Comparison of ENCODE assay signal across 7 mouse cellular contexts in genomic region chr11:119252854-119253541, GRCm38 (mm10). TPM values are rescaled to one million over a fixed set of nuclear protein-coding genes. Genes with fewer than 3 reads are reported as not detected.
DNase-seq lines count a peak whose midpoint lies in the region; ATAC-seq and TF ChIP-seq lines count a peak whose summit lies in the region.

No protein-coding gene starts in this region.

- no peak for TF ChIP-seq EP300 in stomach, postnatal 0 days (optimal IDR thresholded peaks at IDR 0.05)

- peaks cover 26% of the 10 kb centered on the region for H3K4me1 ChIP-seq in embryonic facial prominence, embryonic 15.5 days
- H3K4me1 ChIP-seq in hindbrain, postnatal 0 days (ENCODE audit: insufficient read depth, low read length): no peaks in the 10 kb centered on the region
- peaks cover 26% of the 10 kb centered on the region for H3K4me1 ChIP-seq in megakaryocyte, embryonic 14.5 days
- no peaks in the 10 kb centered on the region for H3K4me1 ChIP-seq in stomach, postnatal 0 days (replicated peaks; ENCODE audit: control insufficient read depth, insufficient read depth)

- H3K9me3 ChIP-seq in embryonic facial prominence, embryonic 15.5 days (replicated peaks): no peaks in the 10 kb centered on the region
- no peaks in the 10 kb centered on the region for H3K9me3 ChIP-seq in hindbrain, postnatal 0 days (ENCODE audit: low read length)
- no peaks in the 10 kb centered on the region for H3K9me3 ChIP-seq in megakaryocyte, embryonic 14.5 days
- no peaks in the 10 kb centered on the region for H3K9me3 ChIP-seq in stomach, postnatal 0 days (ENCODE audit: control insufficient read depth, low read length)

- no peak overlapping the region for H3K27ac ChIP-seq in embryonic facial prominence, embryonic 15.5 days (replicated peaks)
- peak overlapping the region; percentile 51; the same call in 1 of the 2 replicates for H3K27ac ChIP-seq in hindbrain, postnatal 0 days
- no peak overlapping the region for H3K27ac ChIP-seq in stomach, postnatal 0 days (replicated peaks)

- ATAC-seq in activated CD4-positive, CD25-positive, alpha-beta regulatory T cell, adult 4 months: peak; percentile 77
- ATAC-seq in embryonic facial prominence, embryonic 15.5 days (ENCODE audit: insufficient number of reproducible peaks, low FRiP score, low TSS enrichment, low read depth): peak; percentile 53; the same call in 1 of the 2 replicates
- peak; percentile 86 for ATAC-seq in hindbrain, postnatal 0 days
- ATAC-seq in stomach, postnatal 0 days (ENCODE audit: low FRiP score, low TSS enrichment): peak; percentile 69

- peak; percentile 80 for TF ChIP-seq CTCF in hindbrain, postnatal 0 days (IDR thresholded peaks at IDR 0.05; ENCODE audit: low read depth)
- peak; percentile 77 for TF ChIP-seq CTCF in stomach, postnatal 0 days (IDR thresholded peaks at IDR 0.05; ENCODE audit: low read depth)

- H3K4me2 ChIP-seq in embryonic facial prominence, embryonic 15.5 days (replicated peaks): peak overlapping the region; percentile 42
- peak overlapping the region; percentile 48 for H3K4me2 ChIP-seq in hindbrain, postnatal 0 days (ENCODE audit: low read depth, low read length)
- H3K4me2 ChIP-seq in stomach, postnatal 0 days (replicated peaks; ENCODE audit: low read depth): no peak overlapping the region; the same call in 1 of the 2 replicates

- no peaks in the 10 kb centered on the region for H3K27me3 ChIP-seq in embryonic facial prominence, embryonic 15.5 days
- H3K27me3 ChIP-seq in hindbrain, postnatal 0 days (ENCODE audit: insufficient read depth, low read length): no peaks in the 10 kb centered on the region
- peaks cover 43% of the 10 kb centered on the region for H3K27me3 ChIP-seq in megakaryocyte, embryonic 14.5 days (replicated peaks)
- no peaks in the 10 kb centered on the region for H3K27me3 ChIP-seq in stomach, postnatal 0 days (ENCODE audit: control insufficient read depth, insufficient read depth, low read length)

- H3K36me3 ChIP-seq in embryonic facial prominence, embryonic 15.5 days: no peaks in the 10 kb centered on the region
- no peaks in the 10 kb centered on the region for H3K36me3 ChIP-seq in hindbrain, postnatal 0 days (ENCODE audit: insufficient read depth, low read length)
- H3K36me3 ChIP-seq in megakaryocyte, embryonic 14.5 days (replicated peaks; ENCODE audit: low read length): no peaks in the 10 kb centered on the region
- H3K36me3 ChIP-seq in stomach, postnatal 0 days (ENCODE audit: control insufficient read depth, insufficient read depth, low read length): no peaks in the 10 kb centered on the region

- WGBS in embryonic facial prominence, embryonic 15.5 days: 6% methylated on average over 22 of the region's 22 CpGs
- WGBS in hindbrain, postnatal 0 days: 5% methylated on average over 22 of the region's 22 CpGs
- 7% methylated on average over 22 of the region's 22 CpGs for WGBS in stomach, postnatal 0 days

- DNase-seq in layer of hippocampus, postnatal 10 days (ENCODE audit: low spot score in 2 of 2): peak; percentile 52 to 63
- DNase-seq in layer of hippocampus, adult 8-10 months (ENCODE audit: low spot score in 2 of 2): no peak
- DNase-seq in hindbrain, postnatal 0 days (ENCODE audit: low spot score): peak; percentile 83
- peak; percentile 61 for DNase-seq in stomach, postnatal 0 days (ENCODE audit: low spot score)

- no peak overlapping the region for H3K9ac ChIP-seq in embryonic facial prominence, embryonic 15.5 days
- no peak overlapping the region for H3K9ac ChIP-seq in hindbrain, postnatal 0 days (replicated peaks; ENCODE audit: low read length)
- no peak overlapping the region for H3K9ac ChIP-seq in stomach, postnatal 0 days (ENCODE audit: low read length)

- H3K4me3 ChIP-seq in embryonic facial prominence, embryonic 15.5 days (replicated peaks): peak overlapping the region; percentile 15
- peak overlapping the region; percentile 16 for H3K4me3 ChIP-seq in hindbrain, postnatal 0 days (ENCODE audit: low read length)
- H3K4me3 ChIP-seq in megakaryocyte, embryonic 14.5 days (replicated peaks): peak overlapping the region; percentile 85
- H3K4me3 ChIP-seq in stomach, postnatal 0 days (ENCODE audit: low read depth, low read length): no peak overlapping the region

RNA-seq across cellular contexts. Expression of gene Gaa, which starts 14.7 kb away (rescaled TPM):
- 100 to 1,000 TPM; 131 to 136 TPM for total RNA-seq in layer of hippocampus, postnatal 10 days (2021)
- total RNA-seq in layer of hippocampus, adult 8-10 months (2022): 100 to 1,000 TPM; 336 to 359 (median 339) TPM
- polyA plus RNA-seq in activated CD4-positive, CD25-positive, alpha-beta regulatory T cell, adult 4 months (2017; shearing (Covaris generic)): 10 to 100 TPM in 1 of 2 experiments, 1 to 10 TPM in 1; 5.9 to 11.6 TPM
- polyA plus RNA-seq in embryonic facial prominence, embryonic 15.5 days (2015; fragmentation: Nextera tagmentation; extraction: Ambion mirVana): 81.4 and 90.1 TPM in 2 replicates
- 223 and 230 TPM in 2 replicates for total RNA-seq in hindbrain, postnatal 0 days (2014; rRNA removed)
- 123 and 128 TPM in 2 replicates for polyA plus RNA-seq in hindbrain, postnatal 0 days (2015; fragmentation: Nextera tagmentation; extraction: Ambion mirVana)
- polyA plus RNA-seq in megakaryocyte, embryonic 14.5 days (2012; ENCODE audit: insufficient read depth, low replicate concordance): 44.2 and 58.6 TPM in 2 replicates
- 30.8 and 35.5 TPM in 2 replicates for polyA plus RNA-seq in stomach, postnatal 0 days (2015; fragmentation: Nextera tagmentation; extraction: Ambion mirVana)

RNA-seq across cellular contexts. Expression of gene Ccdc40, which starts 24.6 kb away (rescaled TPM):
- 1 to 10 TPM; 4.8 to 5.2 TPM for total RNA-seq in layer of hippocampus, postnatal 10 days (2021)
- total RNA-seq in layer of hippocampus, adult 8-10 months (2022): 1 to 10 TPM; 1.6 to 3.1 (median 2.4) TPM
- polyA plus RNA-seq in activated CD4-positive, CD25-positive, alpha-beta regulatory T cell, adult 4 months (2017; shearing (Covaris generic)): 1 to 10 TPM; 1.0 to 2.0 TPM
- polyA plus RNA-seq in embryonic facial prominence, embryonic 15.5 days (2015; fragmentation: Nextera tagmentation; extraction: Ambion mirVana): 10.3 and 13.0 TPM in 2 replicates
- 11.5 and 12.5 TPM in 2 replicates for total RNA-seq in hindbrain, postnatal 0 days (2014; rRNA removed)
- polyA plus RNA-seq in hindbrain, postnatal 0 days (2015; fragmentation: Nextera tagmentation; extraction: Ambion mirVana): 9.7 and 10.3 TPM in 2 replicates
- polyA plus RNA-seq in megakaryocyte, embryonic 14.5 days (2012; ENCODE audit: insufficient read depth, low replicate concordance): 1.7 and 4.3 TPM in 2 replicates
- polyA plus RNA-seq in stomach, postnatal 0 days (2015; fragmentation: Nextera tagmentation; extraction: Ambion mirVana): 0.92 and 1.2 TPM in 2 replicates

RNA-seq across cellular contexts. Expression of gene Tbc1d16, which starts 24.7 kb away (rescaled TPM):
- 100 to 1,000 TPM; 111 to 115 TPM for total RNA-seq in layer of hippocampus, postnatal 10 days (2021)
- total RNA-seq in layer of hippocampus, adult 8-10 months (2022): 10 to 100 TPM; 35.4 to 39.4 (median 36.7) TPM
- polyA plus RNA-seq in activated CD4-positive, CD25-positive, alpha-beta regulatory T cell, adult 4 months (2017; shearing (Covaris generic)): under 1 TPM; 0.75 to 0.78 TPM
- 15.3 and 16.0 TPM in 2 replicates for polyA plus RNA-seq in embryonic facial prominence, embryonic 15.5 days (2015; fragmentation: Nextera tagmentation; extraction: Ambion mirVana)
- 161 and 182 TPM in 2 replicates for total RNA-seq in hindbrain, postnatal 0 days (2014; rRNA removed)
- 42.1 and 43.9 TPM in 2 replicates for polyA plus RNA-seq in hindbrain, postnatal 0 days (2015; fragmentation: Nextera tagmentation; extraction: Ambion mirVana)
- polyA plus RNA-seq in megakaryocyte, embryonic 14.5 days (2012; ENCODE audit: insufficient read depth, low replicate concordance): 0.85 TPM in 1 of 2 replicates, not detected in the other
- 4.8 and 6.3 TPM in 2 replicates for polyA plus RNA-seq in stomach, postnatal 0 days (2015; fragmentation: Nextera tagmentation; extraction: Ambion mirVana)

RNA-seq across cellular contexts. Expression of gene Eif4a3, which starts 46.9 kb away (rescaled TPM):
- 10 to 100 TPM; 88.9 to 93.0 TPM for total RNA-seq in layer of hippocampus, postnatal 10 days (2021)
- total RNA-seq in layer of hippocampus, adult 8-10 months (2022): 10 to 100 TPM; 89.1 to 93.4 (median 90.6) TPM
- polyA plus RNA-seq in activated CD4-positive, CD25-positive, alpha-beta regulatory T cell, adult 4 months (2017; shearing (Covaris generic)): 100 to 1,000 TPM; 170 to 190 TPM
- 329 and 338 TPM in 2 replicates for polyA plus RNA-seq in embryonic facial prominence, embryonic 15.5 days (2015; fragmentation: Nextera tagmentation; extraction: Ambion mirVana)
- 144 and 154 TPM in 2 replicates for total RNA-seq in hindbrain, postnatal 0 days (2014; rRNA removed)
- polyA plus RNA-seq in hindbrain, postnatal 0 days (2015; fragmentation: Nextera tagmentation; extraction: Ambion mirVana): 248 and 258 TPM in 2 replicates
- polyA plus RNA-seq in megakaryocyte, embryonic 14.5 days (2012; ENCODE audit: insufficient read depth, low replicate concordance): 41.8 and 111 TPM in 2 replicates
- polyA plus RNA-seq in stomach, postnatal 0 days (2015; fragmentation: Nextera tagmentation; extraction: Ambion mirVana): 183 and 197 TPM in 2 replicates

RNA-seq across cellular contexts. Expression of gene Card14, which starts 54.6 kb away (rescaled TPM):
- under 1 TPM; 0.25 to 0.38 TPM for total RNA-seq in layer of hippocampus, postnatal 10 days (2021)
- total RNA-seq in layer of hippocampus, adult 8-10 months (2022): under 1 TPM; 0.36 to 0.71 (median 0.52) TPM
- polyA plus RNA-seq in activated CD4-positive, CD25-positive, alpha-beta regulatory T cell, adult 4 months (2017; shearing (Covaris generic)): under 1 TPM in 1 of 2 experiments, not detected in 1; 0.25 TPM
- 4.0 and 4.3 TPM in 2 replicates for polyA plus RNA-seq in embryonic facial prominence, embryonic 15.5 days (2015; fragmentation: Nextera tagmentation; extraction: Ambion mirVana)
- 1.7 and 1.9 TPM in 2 replicates for total RNA-seq in hindbrain, postnatal 0 days (2014; rRNA removed)
- polyA plus RNA-seq in hindbrain, postnatal 0 days (2015; fragmentation: Nextera tagmentation; extraction: Ambion mirVana): 0.72 and 0.81 TPM in 2 replicates
- polyA plus RNA-seq in megakaryocyte, embryonic 14.5 days (2012; ENCODE audit: insufficient read depth, low replicate concordance): not detected in 2 replicates
- polyA plus RNA-seq in stomach, postnatal 0 days (2015; fragmentation: Nextera tagmentation; extraction: Ambion mirVana): 1.8 and 1.9 TPM in 2 replicates

Comparison
In these comparisons a context has a peak if more than half of its experiments do, and no peak if none do; other contexts are left out.
1. DNase-seq: peak in layer of hippocampus, postnatal 10 days (2 of 2), hindbrain, postnatal 0 days (single experiment) and stomach, postnatal 0 days (single experiment); none in layer of hippocampus, adult 8-10 months (0 of 2).
2. Peak in every context shown above with its lines, with median percentiles within 50 percentile points of each other: ATAC-seq.